Mouse (Mus musculus): ENCODE measurements around the gene Asgr1. TPM values are rescaled to one million over a fixed set of nuclear protein-coding genes. Genes with fewer than 3 reads are reported as not detected.

Gene Asgr1
- total and polyA plus RNA-seq, 3 experiments = not detected

DNA sequence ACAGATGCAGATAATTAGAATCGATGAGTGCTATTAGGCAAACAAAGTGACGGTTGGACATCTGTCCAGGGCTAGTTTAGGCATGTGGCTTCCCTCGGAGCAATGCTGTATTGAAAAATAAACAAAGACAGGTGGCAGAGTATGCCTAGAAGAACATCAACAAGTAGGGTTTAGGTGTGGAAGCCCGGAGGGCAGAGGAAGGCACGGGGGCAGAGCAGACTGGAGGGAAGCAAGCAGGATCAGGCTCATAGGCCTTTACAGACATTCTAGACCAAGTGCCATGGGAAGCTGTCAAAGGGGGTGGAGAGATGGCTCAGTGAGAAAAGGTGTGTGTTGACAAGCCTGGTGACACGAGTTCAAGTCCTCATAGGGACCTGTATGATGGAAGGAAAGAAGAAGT, 4.5 kb upstream of the Asgr1 start:
- ATAC-seq (ENCODE audit: extremely low read depth, insufficient number of reproducible peaks, low FRiP score, poor library complexity, severe bottlenecking) = no peak
- Histone ChIP-seq H3K36me3 (replicated peaks) (no peaks in the 10 kb centered on the region), H3K4me3 (ENCODE audit: low read depth, low read length) (no peak overlapping the region), H3K4me1 (ENCODE audit: insufficient read depth, low read depth, low read length) (no peaks in the 10 kb centered on the region), H3K9me3 (replicated peaks) (no peaks in the 10 kb centered on the region), H3K27me3 (ENCODE audit: insufficient read depth, low read length) (peaks cover 31% of the 10 kb centered on the region)
- no peak for TF ChIP-seq GATA2 (IDR thresholded peaks at IDR 0.05; ENCODE audit: borderline replicate concordance, low read depth, low read length)
- TF ChIP-seq CTCF (IDR thresholded peaks at IDR 0.05; ENCODE audit: low read depth, low read length) = no peak
- TF ChIP-seq GATA1 (IDR thresholded peaks at IDR 0.05; ENCODE audit: borderline replicate concordance, low read length) = no peak
- TF ChIP-seq TAL1 (conservative IDR thresholded peaks at IDR 0.05; ENCODE audit: low read depth, low read length) = no peak
- no peak for TF ChIP-seq POLR2AphosphoS5 (IDR thresholded peaks at IDR 0.05; ENCODE audit: insufficient replicate concordance, low read depth, low read length)
- no peak for DNase-seq (ENCODE audit: low spot score)

DNA sequence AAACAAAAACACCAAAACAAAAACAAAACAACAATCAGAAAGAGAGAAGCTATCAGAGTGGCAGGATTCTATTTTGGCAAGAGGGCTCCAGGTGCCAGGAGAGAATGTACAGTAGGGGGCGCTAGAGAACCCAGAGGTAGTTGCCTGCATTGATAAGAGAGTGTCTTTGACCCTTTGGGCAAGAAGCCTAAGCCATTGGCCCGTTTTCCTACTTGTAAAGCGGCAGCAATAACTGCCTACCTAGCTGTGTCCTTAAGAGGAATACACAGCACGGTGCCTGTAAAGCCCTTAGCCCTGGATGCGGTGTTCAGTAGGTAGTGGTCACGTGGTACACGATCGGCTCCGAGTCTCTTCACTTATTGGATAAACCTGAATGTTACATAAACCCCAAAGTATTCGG, 4.1 kb upstream of the Asgr1 start:
- H3K4me3 ChIP-seq (ENCODE audit: low read depth, low read length) = no peak overlapping the region
- no peaks in the 10 kb centered on the region for H3K36me3 ChIP-seq (replicated peaks)
- ATAC-seq (ENCODE audit: extremely low read depth, insufficient number of reproducible peaks, low FRiP score, poor library complexity, severe bottlenecking) = no peak
- TF ChIP-seq CTCF (IDR thresholded peaks at IDR 0.05; ENCODE audit: low read depth, low read length) (peak; percentile 40), POLR2AphosphoS5 (IDR thresholded peaks at IDR 0.05; ENCODE audit: insufficient replicate concordance, low read depth, low read length) (no peak)
- H3K27me3 ChIP-seq (ENCODE audit: insufficient read depth, low read length) = peaks cover 33% of the 10 kb centered on the region
- no peaks in the 10 kb centered on the region for H3K4me1 ChIP-seq (ENCODE audit: insufficient read depth, low read depth, low read length)
- DNase-seq (ENCODE audit: low spot score) = no peak
- H3K9me3 ChIP-seq (replicated peaks) = no peaks in the 10 kb centered on the region

DNA sequence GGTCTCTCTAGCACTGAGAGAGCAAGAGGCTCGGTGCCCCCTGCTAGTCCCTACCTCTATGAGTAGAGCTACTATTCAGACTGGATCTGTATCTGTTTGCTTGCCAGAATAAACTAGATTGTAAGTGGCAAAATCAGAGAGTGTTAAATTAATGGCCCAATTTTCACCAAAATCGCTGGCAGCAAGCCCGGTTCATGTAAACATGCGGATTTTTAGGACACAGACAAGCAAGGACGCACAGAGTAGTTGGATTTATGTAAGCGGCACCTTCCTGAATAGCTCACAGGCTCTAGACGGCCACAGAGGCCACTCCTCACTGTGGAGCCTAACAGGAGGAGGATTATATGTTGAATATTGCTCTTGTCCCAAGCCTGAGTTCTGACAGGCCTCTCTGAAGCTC, 729 bp upstream of the Asgr1 start:
- Histone ChIP-seq H3K4me3 (ENCODE audit: low read depth, low read length) (no peak overlapping the region), H3K36me3 (replicated peaks) (no peaks in the 10 kb centered on the region), H3K9me3 (replicated peaks) (no peaks in the 10 kb centered on the region), H3K4me1 (ENCODE audit: insufficient read depth, low read depth, low read length) (peaks cover 6% of the 10 kb centered on the region), H3K27me3 (ENCODE audit: insufficient read depth, low read length) (peaks cover 44% of the 10 kb centered on the region)
- TF ChIP-seq CTCF (IDR thresholded peaks at IDR 0.05; ENCODE audit: low read depth, low read length) (no peak), GATA1 (IDR thresholded peaks at IDR 0.05; ENCODE audit: borderline replicate concordance, low read length) (no peak), POLR2AphosphoS5 (IDR thresholded peaks at IDR 0.05; ENCODE audit: insufficient replicate concordance, low read depth, low read length) (no peak), GATA2 (IDR thresholded peaks at IDR 0.05; ENCODE audit: borderline replicate concordance, low read depth, low read length) (no peak), TAL1 (conservative IDR thresholded peaks at IDR 0.05; ENCODE audit: low read depth, low read length) (no peak)
- ATAC-seq (ENCODE audit: extremely low read depth, insufficient number of reproducible peaks, low FRiP score, poor library complexity, severe bottlenecking) = no peak
- no peak for DNase-seq (ENCODE audit: low spot score)

DNA sequence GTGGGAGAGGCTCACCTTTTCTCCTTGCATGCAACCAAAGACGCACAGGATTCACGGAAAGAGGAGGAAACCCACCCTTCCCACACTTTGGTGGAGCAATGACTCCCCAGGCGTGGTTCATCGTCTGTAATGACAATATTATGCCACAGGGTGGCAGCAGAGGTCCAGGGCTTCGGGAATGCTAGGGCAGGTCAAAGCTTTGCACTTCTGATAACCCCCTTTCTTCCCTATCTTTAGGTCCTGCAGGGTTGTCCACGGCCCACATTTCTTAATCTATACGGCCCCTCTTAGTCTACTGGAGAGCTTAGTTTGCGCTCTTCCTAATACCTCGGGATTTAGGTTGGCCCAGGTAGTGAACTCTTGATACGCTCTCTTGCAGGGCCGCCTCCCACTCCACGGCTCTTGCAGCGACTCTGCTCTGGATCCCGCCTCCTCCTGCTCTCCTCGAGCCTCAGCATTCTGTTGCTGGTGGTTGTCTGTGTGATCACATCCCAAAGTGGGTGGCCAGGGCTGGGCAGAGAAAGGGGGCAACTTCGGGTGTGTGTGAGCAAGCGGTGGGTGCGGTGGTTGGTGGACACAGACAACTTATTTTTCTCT, 1.8 kb downstream of the Asgr1 start:
- DNase-seq (ENCODE audit: low spot score) (peak; percentile 60), ATAC-seq (ENCODE audit: extremely low read depth, insufficient number of reproducible peaks, low FRiP score, poor library complexity, severe bottlenecking) (no peak)
- Histone ChIP-seq H3K36me3 (replicated peaks) (no peaks in the 10 kb centered on the region), H3K4me3 (ENCODE audit: low read depth, low read length) (no peak overlapping the region), H3K4me1 (ENCODE audit: insufficient read depth, low read depth, low read length) (peaks cover 6% of the 10 kb centered on the region), H3K27me3 (ENCODE audit: insufficient read depth, low read length) (peaks cover 40% of the 10 kb centered on the region), H3K9me3 (replicated peaks) (no peaks in the 10 kb centered on the region)
- TF ChIP-seq CTCF (IDR thresholded peaks at IDR 0.05; ENCODE audit: low read depth, low read length) (peak; percentile 92), POLR2AphosphoS5 (IDR thresholded peaks at IDR 0.05; ENCODE audit: insufficient replicate concordance, low read depth, low read length) (no peak)

DNA sequence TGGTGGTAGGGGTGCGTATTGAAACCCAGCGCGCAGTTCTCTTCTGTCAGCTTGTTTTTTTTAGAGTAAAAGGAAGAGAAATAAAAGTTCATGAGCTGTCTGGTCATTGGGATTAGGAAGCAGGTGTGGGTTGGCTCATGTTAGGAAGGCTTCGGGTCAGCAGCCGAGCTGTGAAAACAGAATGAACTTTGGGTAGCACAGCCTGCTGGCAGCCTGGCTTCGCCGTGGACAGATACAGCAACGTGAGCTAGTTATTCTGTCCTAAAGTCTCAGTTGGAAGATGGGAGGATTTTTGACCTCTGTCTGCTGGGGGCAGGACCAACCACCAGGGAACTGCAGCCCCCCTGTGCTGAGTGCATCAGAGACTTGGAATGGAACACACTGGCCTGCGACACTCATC, 3.9 kb downstream of the Asgr1 start:
- Histone ChIP-seq H3K4me3 (ENCODE audit: low read depth, low read length) (no peak overlapping the region), H3K36me3 (replicated peaks) (no peaks in the 10 kb centered on the region), H3K4me1 (ENCODE audit: insufficient read depth, low read depth, low read length) (peaks cover 6% of the 10 kb centered on the region), H3K9me3 (replicated peaks) (no peaks in the 10 kb centered on the region), H3K27me3 (ENCODE audit: insufficient read depth, low read length) (peaks cover 28% of the 10 kb centered on the region)
- DNase-seq (ENCODE audit: low spot score) = no peak
- no peak for ATAC-seq (ENCODE audit: extremely low read depth, insufficient number of reproducible peaks, low FRiP score, poor library complexity, severe bottlenecking)
- no peak for TF ChIP-seq CTCF (IDR thresholded peaks at IDR 0.05; ENCODE audit: low read depth, low read length)
- TF ChIP-seq POLR2AphosphoS5 (IDR thresholded peaks at IDR 0.05; ENCODE audit: insufficient replicate concordance, low read depth, low read length) = no peak
- no peak for TF ChIP-seq GATA2 (IDR thresholded peaks at IDR 0.05; ENCODE audit: borderline replicate concordance, low read depth, low read length)
- TF ChIP-seq GATA1 (IDR thresholded peaks at IDR 0.05; ENCODE audit: borderline replicate concordance, low read length) = no peak
- no peak for TF ChIP-seq TAL1 (conservative IDR thresholded peaks at IDR 0.05; ENCODE audit: low read depth, low read length)

DNA sequence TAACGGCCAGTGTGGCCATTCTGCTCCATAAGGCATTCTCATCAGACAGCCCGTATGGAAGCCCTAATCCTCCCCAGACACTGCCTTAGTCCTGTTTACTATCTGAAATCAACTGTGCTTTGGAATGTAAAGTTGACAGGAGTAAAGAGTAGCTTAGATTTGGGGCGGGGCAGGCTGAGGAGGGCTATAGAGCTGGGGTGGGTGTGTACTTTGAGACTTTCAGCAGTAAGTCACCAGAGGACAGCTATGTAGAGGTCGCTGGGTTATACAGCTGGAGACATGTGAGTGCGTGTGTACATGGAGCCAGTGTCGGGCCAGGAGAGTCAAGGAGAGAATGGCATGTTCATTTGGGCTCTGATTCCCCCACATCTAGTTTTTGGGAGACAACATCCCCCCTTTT, 6.0 kb downstream of the Asgr1 start:
- DNase-seq (ENCODE audit: low spot score) (no peak), ATAC-seq (ENCODE audit: extremely low read depth, insufficient number of reproducible peaks, low FRiP score, poor library complexity, severe bottlenecking) (no peak)
- Histone ChIP-seq H3K4me3 (ENCODE audit: low read depth, low read length) (no peak overlapping the region), H3K36me3 (replicated peaks) (no peaks in the 10 kb centered on the region), H3K9me3 (replicated peaks) (peaks cover 5% of the 10 kb centered on the region; the same call in 1 of the 2 replicates), H3K27me3 (ENCODE audit: insufficient read depth, low read length) (peaks cover 11% of the 10 kb centered on the region), H3K4me1 (ENCODE audit: insufficient read depth, low read depth, low read length) (peaks cover 6% of the 10 kb centered on the region)
- TF ChIP-seq GATA1 (IDR thresholded peaks at IDR 0.05; ENCODE audit: borderline replicate concordance, low read length) = no peak
- TF ChIP-seq GATA2 (IDR thresholded peaks at IDR 0.05; ENCODE audit: borderline replicate concordance, low read depth, low read length) = no peak
- no peak for TF ChIP-seq CTCF (IDR thresholded peaks at IDR 0.05; ENCODE audit: low read depth, low read length)
- TF ChIP-seq TAL1 (conservative IDR thresholded peaks at IDR 0.05; ENCODE audit: low read depth, low read length) = no peak
- no peak for TF ChIP-seq POLR2AphosphoS5 (IDR thresholded peaks at IDR 0.05; ENCODE audit: insufficient replicate concordance, low read depth, low read length)

DNA sequence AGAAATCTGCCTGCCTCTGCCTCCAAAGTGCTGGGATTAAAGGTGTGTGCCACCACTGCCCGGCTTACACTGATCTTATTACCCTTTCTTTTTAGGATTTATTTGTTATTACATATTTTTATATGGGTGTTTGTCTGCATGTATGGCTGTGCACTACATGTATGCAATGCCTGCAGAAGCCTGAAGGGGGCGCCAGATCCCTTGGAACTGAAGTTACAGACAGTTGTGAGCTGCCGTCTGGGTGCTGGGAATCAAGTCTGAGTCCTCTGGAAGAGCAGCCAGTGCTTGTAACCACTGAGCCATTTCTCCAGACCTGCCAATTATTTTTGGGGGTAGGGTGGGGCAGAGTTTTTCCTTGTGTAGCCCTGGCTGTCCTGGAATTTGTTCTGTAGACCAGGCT, 9.2 kb downstream of the Asgr1 start:
- Histone ChIP-seq H3K27me3 (ENCODE audit: insufficient read depth, low read length) (no peaks in the 10 kb centered on the region), H3K4me1 (ENCODE audit: insufficient read depth, low read depth, low read length) (0 out of 2 replicates have a peak, but pooled peaks cover 5% of the 10 kb centered on the region), H3K4me3 (ENCODE audit: low read depth, low read length) (no peak overlapping the region), H3K9me3 (replicated peaks) (peaks cover 5% of the 10 kb centered on the region; the same call in 1 of the 2 replicates), H3K36me3 (replicated peaks) (no peaks in the 10 kb centered on the region)
- no peak for ATAC-seq (ENCODE audit: extremely low read depth, insufficient number of reproducible peaks, low FRiP score, poor library complexity, severe bottlenecking)
- TF ChIP-seq TAL1 (conservative IDR thresholded peaks at IDR 0.05; ENCODE audit: low read depth, low read length) (no peak), CTCF (IDR thresholded peaks at IDR 0.05; ENCODE audit: low read depth, low read length) (no peak)
- DNase-seq (ENCODE audit: low spot score) = no peak
